Mouse (Mus musculus): ENCODE measurements around the gene Otub2. TPM values are rescaled to one million over a fixed set of nuclear protein-coding genes. Genes with fewer than 3 reads are reported as not detected.

Otub2 gene
- 22.5 and 26.0 TPM in 2 replicates for polyA plus RNA-seq (2016; fragmentation: Nextera tagmentation; extraction: Ambion mirVana)

DNA sequence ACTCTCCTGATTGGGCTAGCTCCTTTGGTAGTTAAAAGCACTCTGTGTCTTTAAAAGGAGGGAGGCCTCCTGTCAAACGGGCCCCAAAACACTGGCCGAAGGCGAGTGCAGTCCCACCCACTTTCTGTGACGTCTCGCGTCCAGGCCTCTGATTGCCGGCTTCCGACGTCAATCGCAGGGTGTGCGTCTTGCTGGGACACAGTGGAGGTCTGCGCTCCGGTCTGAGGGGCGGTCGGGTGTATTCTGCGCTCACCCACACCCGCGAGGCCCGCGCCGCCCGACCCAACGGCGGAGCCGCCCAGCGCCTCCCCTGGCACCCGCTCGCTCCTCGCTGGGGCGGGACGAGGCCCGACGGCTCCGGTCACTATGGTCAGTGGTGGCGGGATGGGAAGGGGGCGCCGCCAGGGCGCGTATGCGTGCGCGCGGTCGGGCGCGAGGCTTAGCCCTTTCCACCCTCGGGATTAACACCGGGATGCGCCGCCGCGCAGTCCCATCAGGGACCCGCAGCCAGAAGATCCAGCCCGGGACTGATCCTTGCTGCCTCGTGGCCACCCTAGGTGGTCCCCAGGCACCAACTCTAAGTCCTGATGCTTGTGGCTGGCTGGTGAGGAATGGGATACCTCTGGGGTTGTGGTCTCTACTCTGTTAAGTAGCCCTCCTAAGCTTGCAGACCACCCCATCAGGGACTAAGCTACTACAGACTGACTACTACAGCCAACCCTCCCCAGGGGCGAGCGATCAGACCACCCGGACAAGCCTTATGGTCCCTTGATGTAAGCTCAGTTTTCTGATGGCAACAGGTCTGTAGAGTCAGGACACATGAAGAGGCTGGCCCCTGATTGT is at the start of gene Otub2:
TSS of gene Otub2 (plus strand) at position 178 of the 843 bp plus-strand sequence.
- Histone ChIP-seq H3K27ac (peak within 1 kb of the TSS; percentile 94), H3K4me3 (peak within 1 kb of the TSS; percentile 76), H3K4me1 (peaks cover 52% of the 10 kb centered on the region), H3K27me3 (ENCODE audit: insufficient read depth, poor library complexity, severe bottlenecking) (no peaks in the 10 kb centered on the region), H3K36me3 (no peaks in the 10 kb centered on the region), H3K9me3 (no peaks in the 10 kb centered on the region)
- peak; percentile 99 for DNase-seq (ENCODE audit: low spot score)
- WGBS: 1% methylated on average over 58 of the region's 58 CpGs

GRCm38 (mm10) chr12:103341212-103341611 is 47.3 kb upstream of the Otub2 start:
- 79% methylated on average over 5 of the region's 5 CpGs for WGBS
- Histone ChIP-seq H3K9me3 (no peaks in the 10 kb centered on the region), H3K4me1 (peaks cover 43% of the 10 kb centered on the region), H3K27me3 (ENCODE audit: insufficient read depth, poor library complexity, severe bottlenecking) (no peaks in the 10 kb centered on the region), H3K36me3 (peaks cover 6% of the 10 kb centered on the region; the same call in 1 of the 2 replicates), H3K27ac (no peak overlapping the region), H3K4me3 (no peak overlapping the region)
- no peak for DNase-seq (ENCODE audit: low spot score)

DNA sequence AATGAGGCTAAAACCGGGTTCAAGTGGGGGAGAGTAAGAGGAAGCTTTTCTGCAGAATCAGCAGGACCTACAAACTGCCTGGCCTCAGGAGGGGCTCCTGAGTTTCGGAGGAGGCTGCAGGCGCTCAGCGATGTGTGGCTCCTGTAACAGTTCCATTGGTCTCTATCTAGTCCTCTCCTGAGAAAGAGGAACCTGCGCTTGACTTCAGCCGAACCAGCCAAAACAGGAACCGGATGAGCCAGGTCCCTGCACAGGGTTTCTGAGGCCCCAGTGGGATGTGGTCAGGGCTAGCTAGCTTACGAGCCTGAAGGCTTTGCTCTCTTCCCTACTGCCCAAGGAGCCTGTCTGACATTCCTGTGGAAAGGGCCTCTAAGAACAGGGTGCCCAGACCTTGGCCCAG is 45.0 kb upstream of the Otub2 start:
- no peaks in the 10 kb centered on the region for H3K27me3 ChIP-seq (ENCODE audit: insufficient read depth, poor library complexity, severe bottlenecking)
- DNase-seq (ENCODE audit: low spot score): no peak
- H3K27ac ChIP-seq: peak overlapping the region; percentile 56
- peaks cover 58% of the 10 kb centered on the region for H3K4me1 ChIP-seq
- no peak overlapping the region for H3K4me3 ChIP-seq
- 72% methylated on average over 8 of the region's 8 CpGs for WGBS
- H3K36me3 ChIP-seq: peaks cover 6% of the 10 kb centered on the region; the same call in 1 of the 2 replicates
- H3K9me3 ChIP-seq: no peaks in the 10 kb centered on the region

DNA sequence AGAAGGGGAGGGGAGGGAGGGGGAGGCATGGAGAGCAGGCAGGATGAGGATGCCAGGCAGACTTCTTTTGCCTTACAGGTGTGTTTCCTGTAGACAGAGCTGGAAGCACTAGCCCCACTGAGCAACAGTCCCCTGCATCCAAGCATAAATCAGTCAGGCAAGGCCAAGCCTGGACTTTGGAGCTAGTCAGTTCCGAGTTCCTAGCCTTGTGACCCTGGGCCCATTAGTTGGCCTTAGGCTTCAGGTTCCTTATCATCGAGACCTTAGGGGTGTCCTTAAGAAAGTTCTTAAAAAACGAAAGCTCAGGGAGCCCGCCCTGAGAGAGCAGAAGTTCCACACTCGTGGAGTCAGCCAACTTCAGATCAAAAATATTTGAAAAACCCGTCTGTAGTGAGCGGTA is 43.5 kb upstream of the Otub2 start:
- Histone ChIP-seq H3K9me3 (no peaks in the 10 kb centered on the region), H3K27me3 (ENCODE audit: insufficient read depth, poor library complexity, severe bottlenecking) (no peaks in the 10 kb centered on the region), H3K4me3 (no peak overlapping the region), H3K36me3 (peaks cover 6% of the 10 kb centered on the region; the same call in 1 of the 2 replicates), H3K27ac (no peak overlapping the region), H3K4me1 (peaks cover 49% of the 10 kb centered on the region)
- WGBS: 80% methylated on average over 7 of the region's 7 CpGs
- DNase-seq (ENCODE audit: low spot score): no peak

- Histone ChIP-seq H3K36me3 (peaks cover 8% of the 10 kb centered on the region; the same call in 1 of the 2 replicates), H3K4me1 (peaks cover 31% of the 10 kb centered on the region), H3K27me3 (ENCODE audit: insufficient read depth, poor library complexity, severe bottlenecking) (no peaks in the 10 kb centered on the region), H3K4me3 (no peak overlapping the region), H3K9me3 (no peaks in the 10 kb centered on the region), H3K27ac (peak overlapping the region; percentile 23)
- WGBS: 73% methylated on average over 8 of the region's 8 CpGs
- no peak for DNase-seq (ENCODE audit: low spot score)
Measured at GRCm38 (mm10) chr12:103346945-103347344, 41.5 kb upstream of the Otub2 start.

- 35% methylated on average over 5 of the region's 5 CpGs for whole genome bisulfite sequencing
- no peak for DNase-seq (ENCODE audit: low spot score)
- no peaks in the 10 kb centered on the region for H3K9me3 ChIP-seq
- no peak overlapping the region for H3K4me3 ChIP-seq
- peaks cover 31% of the 10 kb centered on the region for H3K4me1 ChIP-seq
- H3K27ac ChIP-seq: peak overlapping the region; percentile 52; the same call in 1 of the 2 replicates
- no peaks in the 10 kb centered on the region for H3K27me3 ChIP-seq (ENCODE audit: insufficient read depth, poor library complexity, severe bottlenecking)
- H3K36me3 ChIP-seq: peaks cover 8% of the 10 kb centered on the region; the same call in 1 of the 2 replicates
Measured at GRCm38 (mm10) chr12:103347406-103347805, 41.1 kb upstream of the Otub2 start.

- H3K27me3 ChIP-seq (ENCODE audit: insufficient read depth, poor library complexity, severe bottlenecking): no peaks in the 10 kb centered on the region
- peak; percentile 86 for DNase-seq (ENCODE audit: low spot score)
- peaks cover 36% of the 10 kb centered on the region for H3K4me1 ChIP-seq
- no peaks in the 10 kb centered on the region for H3K9me3 ChIP-seq
- H3K4me3 ChIP-seq: no peak overlapping the region
- peak overlapping the region; percentile 52; the same call in 1 of the 2 replicates for H3K27ac ChIP-seq
- WGBS: 5% methylated on average over 3 of the region's 3 CpGs
- peaks cover 8% of the 10 kb centered on the region; the same call in 1 of the 2 replicates for H3K36me3 ChIP-seq
Measured at GRCm38 (mm10) chr12:103348506-103348905, 40.0 kb upstream of the Otub2 start.

DNA sequence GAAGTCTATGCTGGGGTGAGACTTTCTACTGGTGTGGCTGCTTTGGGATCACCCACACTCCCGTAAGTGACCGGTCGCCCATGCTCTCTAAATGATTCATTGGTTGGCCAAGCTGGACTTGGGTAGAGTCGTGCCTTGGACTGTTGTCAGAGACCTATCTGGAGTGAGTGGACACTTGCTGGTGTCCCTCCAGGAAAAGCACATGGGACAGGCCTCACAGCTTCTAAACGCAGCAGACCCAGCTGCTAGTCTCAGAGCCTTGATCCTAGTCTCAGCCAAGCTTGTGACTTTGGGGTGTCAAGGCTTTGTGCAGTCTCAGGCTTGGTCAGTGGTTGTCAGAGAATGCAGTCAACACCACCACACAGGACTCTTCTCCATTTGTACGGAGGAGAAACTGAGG is 35.7 kb upstream of the Otub2 start:
- no peaks in the 10 kb centered on the region for H3K27me3 ChIP-seq (ENCODE audit: insufficient read depth, poor library complexity, severe bottlenecking)
- no peak overlapping the region for H3K4me3 ChIP-seq
- DNase-seq (ENCODE audit: low spot score): no peak
- WGBS: 87% methylated on average over 6 of the region's 6 CpGs
- H3K36me3 ChIP-seq: 0 out of 2 replicates have a peak, but pooled peaks cover 2% of the 10 kb centered on the region
- peaks cover 44% of the 10 kb centered on the region for H3K4me1 ChIP-seq
- H3K9me3 ChIP-seq: no peaks in the 10 kb centered on the region
- H3K27ac ChIP-seq: peak overlapping the region; percentile 77

DNA sequence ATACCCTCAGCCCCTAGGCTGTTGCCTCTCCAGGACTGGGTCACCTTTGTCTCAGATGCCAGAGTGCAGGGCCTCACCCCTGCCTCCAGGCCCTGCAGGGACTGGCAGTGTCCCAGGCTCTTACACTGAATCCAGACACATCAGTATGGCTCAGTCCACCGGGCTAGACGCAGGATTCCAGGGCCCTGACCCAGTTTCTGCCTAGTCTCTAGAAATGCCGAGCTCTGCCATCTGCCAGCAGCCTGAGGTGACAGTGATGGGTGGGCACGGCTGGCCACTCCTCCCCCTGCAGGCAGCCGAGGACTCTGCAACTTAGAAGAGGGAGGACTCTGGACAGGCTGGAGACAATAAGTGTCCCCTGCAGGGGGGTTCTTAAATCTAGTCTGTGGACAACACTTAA is 34.9 kb upstream of the Otub2 start:
- 8% methylated on average over 5 of the region's 5 CpGs for WGBS
- DNase-seq (ENCODE audit: low spot score): peak; percentile 89

DNA sequence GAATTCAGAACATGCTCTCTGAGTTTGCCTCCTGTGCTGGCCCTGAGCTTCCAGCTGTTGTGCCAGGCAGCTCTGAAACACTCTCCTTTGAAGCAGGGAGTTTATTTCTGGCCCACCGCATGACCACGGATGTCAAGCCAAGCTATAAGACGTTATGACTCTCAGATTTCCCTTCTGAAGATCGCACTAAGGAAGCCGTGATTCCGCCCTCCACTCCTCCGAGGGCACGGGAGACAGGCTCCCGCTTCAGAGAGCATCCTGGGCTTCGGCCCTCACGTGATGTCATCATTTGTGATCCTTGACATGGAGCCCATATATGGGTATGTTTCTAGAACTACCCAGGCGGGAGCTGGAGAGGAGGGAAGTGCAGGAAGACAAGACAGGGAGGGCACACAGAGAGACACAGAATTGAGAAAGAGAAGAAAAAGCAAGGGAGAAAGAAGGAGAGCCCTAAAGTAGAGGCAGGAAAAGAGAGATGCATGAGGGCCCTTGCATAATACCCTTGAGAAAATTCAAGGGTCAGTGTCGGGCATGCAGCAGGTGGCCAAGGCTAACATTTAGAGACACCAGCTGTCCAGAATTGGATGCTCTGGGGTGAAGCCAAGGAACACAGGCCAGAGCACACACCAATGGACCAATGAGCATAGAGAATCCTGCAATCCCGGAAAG is 32.6 kb upstream of the Otub2 start, which contains the start of gene Asb2:
TSS of gene Asb2 (minus strand) at position 256 of the 669 bp plus-strand sequence.
- peak within 1 kb of the TSS; percentile 84 for H3K27ac ChIP-seq
- WGBS: 58% methylated on average over 14 of the region's 14 CpGs

More for the DNA sequence above, 34.9 kb upstream of the Otub2 start:
- Histone ChIP-seq H3K27ac (peak overlapping the region; percentile 77; the same call in 1 of the 2 replicates), H3K9me3 (no peaks in the 10 kb centered on the region), H3K4me1 (peaks cover 41% of the 10 kb centered on the region), H3K4me3 (peak overlapping the region; percentile 16; the same call in 1 of the 2 replicates), H3K36me3 (0 out of 2 replicates have a peak, but pooled peaks cover 2% of the 10 kb centered on the region), H3K27me3 (ENCODE audit: insufficient read depth, poor library complexity, severe bottlenecking) (no peaks in the 10 kb centered on the region)

GRCm38 (mm10) chr12:103356415-103356748 is 32.1 kb upstream of the Otub2 start:
- Histone ChIP-seq H3K27ac (peak overlapping the region; percentile 84; the same call in 1 of the 2 replicates), H3K4me3 (no peak overlapping the region), H3K27me3 (ENCODE audit: insufficient read depth, poor library complexity, severe bottlenecking) (no peaks in the 10 kb centered on the region), H3K4me1 (peaks cover 55% of the 10 kb centered on the region), H3K36me3 (no peaks in the 10 kb centered on the region), H3K9me3 (no peaks in the 10 kb centered on the region)
- 89% methylated on average over 4 of the region's 4 CpGs for WGBS
- no peak for DNase-seq (ENCODE audit: low spot score)

More for the DNA sequence above, 32.6 kb upstream of the Otub2 start, which contains the start of gene Asb2:
- Histone ChIP-seq H3K36me3 (0 out of 2 replicates have a peak, but pooled peaks cover under 1% of the 10 kb centered on the region), H3K4me1 (peaks cover 53% of the 10 kb centered on the region), H3K4me3 (peak within 1 kb of the TSS; percentile 40), H3K9me3 (no peaks in the 10 kb centered on the region), H3K27me3 (ENCODE audit: insufficient read depth, poor library complexity, severe bottlenecking) (no peaks in the 10 kb centered on the region)
- DNase-seq (ENCODE audit: low spot score): peak; percentile 82

GRCm38 (mm10) chr12:103358216-103358615 is 30.3 kb upstream of the Otub2 start:
- Histone ChIP-seq H3K4me1 (peaks cover 62% of the 10 kb centered on the region), H3K36me3 (no peaks in the 10 kb centered on the region), H3K27me3 (ENCODE audit: insufficient read depth, poor library complexity, severe bottlenecking) (no peaks in the 10 kb centered on the region), H3K4me3 (no peak overlapping the region), H3K27ac (peak overlapping the region; percentile 42; the same call in 1 of the 2 replicates), H3K9me3 (no peaks in the 10 kb centered on the region)
- no peak for DNase-seq (ENCODE audit: low spot score)
- WGBS: 71% methylated on average over 8 of the region's 8 CpGs
